Mouse (Mus musculus): ENCODE data around the gene Pth1r.

The Pth1r gene

GRCm38 (mm10) chr9:110750404-110751187 lies 3.7 kb upstream of the Pth1r start:
- DNase-seq (ENCODE audit: low spot score), result no peak

GRCm38 (mm10) chr9:110748451-110748850 lies 1.5 kb upstream of the Pth1r start:
- no peak for DNase-seq (ENCODE audit: low spot score)

- DNase-seq (ENCODE audit: low spot score), result no peak
These were observed 707 bp downstream of the Pth1r start for GRCm38 (mm10) chr9:110746238-110746637.

- DNase-seq (ENCODE audit: low spot score), result no peak
These were observed 1.2 kb downstream of the Pth1r start for GRCm38 (mm10) chr9:110745752-110746151.

- no peak for DNase-seq (ENCODE audit: low spot score)
These were observed 3.3 kb downstream of the Pth1r start for GRCm38 (mm10) chr9:110743456-110744323.

- no peak for DNase-seq (ENCODE audit: low spot score)
These were observed 3.9 kb downstream of the Pth1r start for GRCm38 (mm10) chr9:110742951-110743455.

GRCm38 (mm10) chr9:110742295-110742950 lies 4.5 kb downstream of the Pth1r start:
- no peak for DNase-seq (ENCODE audit: low spot score)

GRCm38 (mm10) chr9:110741711-110742294 lies 5.1 kb downstream of the Pth1r start, which contains the start of gene Myl3:
TSS of gene Myl3 (plus strand) at chr9:110741861.
- no peak for DNase-seq (ENCODE audit: low spot score)

- DNase-seq (ENCODE audit: low spot score), result no peak
These were observed 7.0 kb downstream of the Pth1r start for GRCm38 (mm10) chr9:110739961-110740360.

- no peak for DNase-seq (ENCODE audit: low spot score)
These were observed 8.9 kb downstream of the Pth1r start for GRCm38 (mm10) chr9:110738054-110738453.

- DNase-seq (ENCODE audit: low spot score), result no peak
These were observed 10.6 kb downstream of the Pth1r start for GRCm38 (mm10) chr9:110736362-110736761.

- no peak for DNase-seq (ENCODE audit: low spot score)
These were observed 12.8 kb downstream of the Pth1r start for GRCm38 (mm10) chr9:110734154-110734553.

GRCm38 (mm10) chr9:110733102-110733501 lies 13.8 kb downstream of the Pth1r start:
- no peak for DNase-seq (ENCODE audit: low spot score)

- DNase-seq (ENCODE audit: low spot score), result peak; percentile 37
These were observed 14.3 kb downstream of the Pth1r start for GRCm38 (mm10) chr9:110732623-110733022.

- no peak for DNase-seq (ENCODE audit: low spot score)
These were observed 15.1 kb downstream of the Pth1r start for GRCm38 (mm10) chr9:110731859-110732258.

- DNase-seq (ENCODE audit: low spot score), result peak; percentile 39
These were observed 17.1 kb downstream of the Pth1r start for GRCm38 (mm10) chr9:110729841-110730240.

- no peak for DNase-seq (ENCODE audit: low spot score)
These were observed 20.1 kb downstream of the Pth1r start for GRCm38 (mm10) chr9:110726867-110727266.

GRCm38 (mm10) chr9:110725721-110726135 lies 21.2 kb downstream of the Pth1r start:
- peak; percentile 48 for DNase-seq (ENCODE audit: low spot score)

- no peak for DNase-seq (ENCODE audit: low spot score)
These were observed 24.9 kb downstream of the Pth1r start for GRCm38 (mm10) chr9:110722060-110722459.

GRCm38 (mm10) chr9:110719977-110720376 lies 27.0 kb downstream of the Pth1r start:
- DNase-seq (ENCODE audit: low spot score), result no peak

GRCm38 (mm10) chr9:110718810-110719209 lies 28.1 kb downstream of the Pth1r start:
- DNase-seq (ENCODE audit: low spot score), result no peak

GRCm38 (mm10) chr9:110718071-110718470 lies 28.9 kb downstream of the Pth1r start:
- DNase-seq (ENCODE audit: low spot score), result no peak
